Mouse (Mus musculus) hindbrain, embryonic 15.5 days (tissue): ENCODE measurements at regions not wholly inside any gene's neighbourhood (a gene's known extent, or its start where the extent isn't known, plus 50 kb on each side); places are given as distances from the start of the nearest gene placed in this dataset.

Source experiments
- ATAC-seq: fragments of 200-750 bp; cut with Nextera tagmentation; 2 replicates; pipeline ENCODE4 v1.8.0; 2017; ENCODE audit warnings: low read depth, moderate number of reproducible peaks, moderate TSS enrichment; ENCODE audit not compliant: low FRiP score
- H3K27ac ChIP-seq: fragments of 300-500 bp; sonication (generic); replicated peaks from 2 replicates; pipeline ENCODE4 v1.5.1; 2015; ENCODE audit warnings: mild to moderate bottlenecking, inconsistent platforms
- H3K27me3 ChIP-seq: fragments of 300-500 bp; sonication (generic); 2 replicates; pipeline ENCODE4 v1.6.1; 2015; ENCODE audit warnings: control low read depth, inconsistent platforms
- H3K36me3 ChIP-seq: fragments of 300-500 bp; sonication (generic); 2 replicates; pipeline ENCODE4 v1.6.1; 2015; ENCODE audit warnings: control low read depth, inconsistent platforms
- H3K4me1 ChIP-seq: fragments of 300-500 bp; sonication (generic); replicated peaks from 2 replicates; pipeline ENCODE4 v1.6.1; 2015; ENCODE audit warnings: control low read depth, inconsistent platforms
- H3K4me2 ChIP-seq: fragments of 300-500 bp; sonication (generic); 2 replicates; pipeline ENCODE4 v1.6.1; 2015; ENCODE audit warnings: moderate library complexity, mild to moderate bottlenecking, inconsistent platforms
- H3K4me3 ChIP-seq: fragments of 300-500 bp; sonication (generic); 2 replicates; pipeline ENCODE4 v1.5.1; 2015; ENCODE audit warnings: mild to moderate bottlenecking, inconsistent platforms
- H3K9ac ChIP-seq: fragments of 300-500 bp; sonication (generic); 2 replicates; pipeline ENCODE4 v1.6.1; 2015; ENCODE audit warnings: inconsistent platforms
- H3K9me3 ChIP-seq: fragments of 300-500 bp; sonication (generic); 2 replicates; pipeline ENCODE4 v1.6.1; 2016; ENCODE audit warnings: control low read depth, inconsistent platforms
- WGBS: fragments of 180-500 bp; shearing (Covaris S2); methylation state at CpG from one replicate; pipeline ENCODE4 v1.1.7; 2015; 5-methylcytosine and 5-hydroxymethylcytosine counted together

- 72% methylated on average over 6 of the region's 6 CpGs for WGBS
- Histone ChIP-seq H3K4me1 (no peaks in the 10 kb centered on the region), H3K27ac (no peak overlapping the region), H3K36me3 (no peaks in the 10 kb centered on the region), H3K4me2 (no peak overlapping the region), H3K9ac (no peak overlapping the region), H3K27me3 (no peaks in the 10 kb centered on the region), H3K9me3 (no peaks in the 10 kb centered on the region), H3K4me3 (no peak overlapping the region)
- no peak; the same call in 1 of the 2 replicates for ATAC-seq
These were observed 54.0 kb downstream of the Kcna5 start for GRCm38 (mm10) chr6:126481257-126481656.

- Histone ChIP-seq H3K4me2 (no peak overlapping the region), H3K27ac (no peak overlapping the region), H3K9me3 (no peaks in the 10 kb centered on the region), H3K36me3 (no peaks in the 10 kb centered on the region), H3K9ac (no peak overlapping the region), H3K4me3 (no peak overlapping the region), H3K27me3 (no peaks in the 10 kb centered on the region), H3K4me1 (no peaks in the 10 kb centered on the region)
- no peak for ATAC-seq
- 18% methylated on average over 2 of the region's 2 CpGs for WGBS
These were observed 57.7 kb downstream of the Kcna5 start for GRCm38 (mm10) chr6:126477506-126477905.

- Histone ChIP-seq H3K4me2 (no peak overlapping the region), H3K4me3 (no peak overlapping the region), H3K9ac (no peak overlapping the region), H3K27ac (no peak overlapping the region), H3K36me3 (no peaks in the 10 kb centered on the region), H3K9me3 (no peaks in the 10 kb centered on the region), H3K27me3 (no peaks in the 10 kb centered on the region), H3K4me1 (no peaks in the 10 kb centered on the region)
- ATAC-seq = no peak
- 57% methylated on average over 1 of the region's 1 CpGs for WGBS
These were observed 58.5 kb downstream of the Kcna5 start for GRCm38 (mm10) chr6:126476758-126477157.

GRCm38 (mm10) chr6:126475555-126475954 lies 59.7 kb downstream of the Kcna5 start:
- no peak for ATAC-seq
- H3K4me1 ChIP-seq = no peaks in the 10 kb centered on the region
- no peak overlapping the region for H3K9ac ChIP-seq
- H3K4me2 ChIP-seq = no peak overlapping the region
- no peaks in the 10 kb centered on the region for H3K27me3 ChIP-seq
- H3K4me3 ChIP-seq = no peak overlapping the region
- no peaks in the 10 kb centered on the region for H3K9me3 ChIP-seq
- H3K36me3 ChIP-seq = no peaks in the 10 kb centered on the region
- H3K27ac ChIP-seq = no peak overlapping the region
- 81% methylated on average over 8 of the region's 8 CpGs for WGBS

- Histone ChIP-seq H3K36me3 (no peaks in the 10 kb centered on the region), H3K27ac (no peak overlapping the region), H3K27me3 (no peaks in the 10 kb centered on the region), H3K4me2 (no peak overlapping the region), H3K9ac (no peak overlapping the region), H3K4me3 (no peak overlapping the region), H3K9me3 (no peaks in the 10 kb centered on the region), H3K4me1 (no peaks in the 10 kb centered on the region)
- ATAC-seq = no peak
- 48% methylated on average over 1 of the region's 1 CpGs for WGBS
These were observed 81.5 kb downstream of the Kcna5 start for GRCm38 (mm10) chr6:126453751-126454150.

GRCm38 (mm10) chr6:126445519-126445918 lies 89.7 kb downstream of the Kcna5 start:
- Histone ChIP-seq H3K36me3 (no peaks in the 10 kb centered on the region), H3K4me3 (no peak overlapping the region), H3K9me3 (no peaks in the 10 kb centered on the region), H3K27me3 (no peaks in the 10 kb centered on the region), H3K9ac (no peak overlapping the region), H3K27ac (no peak overlapping the region), H3K4me1 (no peaks in the 10 kb centered on the region), H3K4me2 (no peak overlapping the region)
- WGBS = 32% methylated on average over 3 of the region's 3 CpGs
- no peak for ATAC-seq

- Histone ChIP-seq H3K4me3 (no peak overlapping the region), H3K27me3 (no peaks in the 10 kb centered on the region), H3K36me3 (no peaks in the 10 kb centered on the region), H3K9me3 (no peaks in the 10 kb centered on the region), H3K4me1 (no peaks in the 10 kb centered on the region), H3K9ac (no peak overlapping the region), H3K4me2 (no peak overlapping the region), H3K27ac (no peak overlapping the region)
- no peak for ATAC-seq
- 76% methylated on average over 1 of the region's 1 CpGs for WGBS
These were observed 95.0 kb downstream of the Kcna5 start for GRCm38 (mm10) chr6:126440254-126440653.

GRCm38 (mm10) chr6:126437976-126438736 lies 97.1 kb downstream of the Kcna5 start:
- Histone ChIP-seq H3K27ac (no peak overlapping the region), H3K27me3 (no peaks in the 10 kb centered on the region), H3K36me3 (no peaks in the 10 kb centered on the region), H3K4me3 (no peak overlapping the region), H3K9ac (no peak overlapping the region), H3K4me2 (no peak overlapping the region), H3K9me3 (no peaks in the 10 kb centered on the region), H3K4me1 (no peaks in the 10 kb centered on the region)
- no peak for ATAC-seq
- WGBS = 88% methylated on average over 1 of the region's 1 CpGs

- Histone ChIP-seq H3K9me3 (no peaks in the 10 kb centered on the region), H3K27me3 (no peaks in the 10 kb centered on the region), H3K4me2 (no peak overlapping the region), H3K36me3 (no peaks in the 10 kb centered on the region), H3K27ac (no peak overlapping the region), H3K4me3 (no peak overlapping the region), H3K9ac (no peak overlapping the region), H3K4me1 (no peaks in the 10 kb centered on the region)
- ATAC-seq = no peak
These were observed 108.0 kb downstream of the Kcna5 start for GRCm38 (mm10) chr6:126427208-126427607.

GRCm38 (mm10) chr6:126405736-126406135 lies 129.5 kb downstream of the Kcna5 start:
- H3K9ac ChIP-seq = no peak overlapping the region
- H3K36me3 ChIP-seq = no peaks in the 10 kb centered on the region
- no peak overlapping the region for H3K4me3 ChIP-seq
- H3K27ac ChIP-seq = no peak overlapping the region
- 52% methylated on average over 3 of the region's 3 CpGs for WGBS
- H3K4me2 ChIP-seq = no peak overlapping the region
- no peaks in the 10 kb centered on the region for H3K9me3 ChIP-seq
- ATAC-seq = no peak
- H3K4me1 ChIP-seq = no peaks in the 10 kb centered on the region
- no peaks in the 10 kb centered on the region for H3K27me3 ChIP-seq

GRCm38 (mm10) chr6:126404331-126405070 lies 130.7 kb downstream of the Kcna5 start:
- WGBS = 88% methylated on average over 12 of the region's 12 CpGs
- Histone ChIP-seq H3K27me3 (no peaks in the 10 kb centered on the region), H3K4me3 (no peak overlapping the region), H3K4me2 (no peak overlapping the region), H3K4me1 (no peaks in the 10 kb centered on the region), H3K27ac (no peak overlapping the region), H3K9ac (no peak overlapping the region), H3K36me3 (no peaks in the 10 kb centered on the region), H3K9me3 (no peaks in the 10 kb centered on the region)
- no peak for ATAC-seq

- Histone ChIP-seq H3K4me3 (no peak overlapping the region), H3K27ac (no peak overlapping the region), H3K4me1 (0 out of 2 replicates have a peak, but pooled peaks cover 3% of the 10 kb centered on the region), H3K27me3 (no peaks in the 10 kb centered on the region), H3K4me2 (no peak overlapping the region), H3K9ac (no peak overlapping the region), H3K36me3 (no peaks in the 10 kb centered on the region), H3K9me3 (no peaks in the 10 kb centered on the region)
- 66% methylated on average over 3 of the region's 3 CpGs for WGBS
- no peak for ATAC-seq
These were observed 135.6 kb downstream of the Kcna5 start for GRCm38 (mm10) chr6:126399595-126399994.
